Mouse (Mus musculus) liver, embryonic 12.5 days (tissue): ENCODE results near the gene Resp18. TPM values are rescaled to one million over a fixed set of nuclear protein-coding genes. Genes with fewer than 3 reads are reported as not detected.

Source experiments
- ATAC-seq: fragments of 200-750 bp; cut with Nextera tagmentation; 2 replicates; pipeline ENCODE4 v1.8.0; 2017; ENCODE audit warnings: moderate number of reproducible peaks, mild to moderate bottlenecking, moderate library complexity
- H3K27ac ChIP-seq: fragments of 300-500 bp; sonication (generic); 2 replicates; pipeline ENCODE4 v1.5.1; 2016; ENCODE audit warnings: mild to moderate bottlenecking
- H3K27me3 ChIP-seq: fragments of 300-500 bp; sonication (generic); replicated peaks from 2 replicates; pipeline ENCODE4 v1.6.1; 2016; ENCODE audit warnings: mild to moderate bottlenecking, moderate library complexity
- H3K36me3 ChIP-seq: fragments of 300-500 bp; sonication (generic); 2 replicates; pipeline ENCODE4 v1.6.1; 2016; ENCODE audit warnings: mild to moderate bottlenecking, moderate library complexity
- H3K4me1 ChIP-seq: fragments of 300-500 bp; sonication (generic); 2 replicates; pipeline ENCODE4 v1.6.1; 2016
- H3K4me2 ChIP-seq: fragments of 300-500 bp; sonication (generic); 2 replicates; pipeline ENCODE4 v1.6.1; 2016; ENCODE audit warnings: mild to moderate bottlenecking, moderate library complexity
- H3K4me3 ChIP-seq: fragments of 300-500 bp; sonication (generic); 2 replicates; pipeline ENCODE4 v1.5.1; 2016; ENCODE audit warnings: mild to moderate bottlenecking, moderate library complexity
- H3K9ac ChIP-seq: fragments of 300-500 bp; sonication (generic); 2 replicates; pipeline ENCODE4 v1.6.1; 2016; ENCODE audit warnings: mild to moderate bottlenecking, moderate library complexity
- H3K9me3 ChIP-seq: fragments of 300-500 bp; sonication (generic); replicated peaks from 2 replicates; pipeline ENCODE4 v1.6.1; 2016; ENCODE audit warnings: mild to moderate bottlenecking, moderate library complexity
- WGBS: fragments of 180-500 bp; shearing (Covaris S2); methylation state at CpG from one replicate; pipeline ENCODE4 v1.1.7; 2016; ENCODE audit not compliant: insufficient replicate concordance; 5-methylcytosine and 5-hydroxymethylcytosine counted together
- polyA plus RNA-seq: library from polyadenylated mRNA; unstranded; fragments of >200 nt; fragmentation: Nextera tagmentation; extraction: Ambion mirVana; gene quantifications from 2 replicates; pipeline ENCODE4 v1.2.1, GENCODE M21; 2016

Resp18 gene
- polyA plus RNA-seq, 1 experiment from 2014 or later, result 0.32 TPM

GRCm38 (mm10) chr1:75294294-75294693 is 16.1 kb upstream of the Resp18 start:
- 42% methylated on average over 5 of the region's 5 CpGs for WGBS

DNA sequence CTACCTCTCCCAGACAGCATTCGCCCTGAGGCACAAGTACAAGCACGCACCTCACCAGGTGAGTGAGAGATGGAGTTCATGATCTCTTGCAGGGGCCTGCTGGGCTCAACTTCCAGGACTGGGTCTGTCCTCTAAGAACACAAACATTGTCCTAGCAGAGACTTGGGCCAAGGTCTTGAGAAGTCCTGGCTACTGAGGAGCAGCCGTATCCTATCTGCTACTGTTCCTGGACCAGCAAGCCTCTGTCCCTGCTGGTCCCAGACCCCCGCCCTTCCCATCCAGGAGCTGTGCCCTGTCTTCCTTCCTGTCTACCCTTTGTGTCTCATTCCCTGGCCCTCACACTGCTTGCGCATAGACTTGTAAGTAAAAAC is 15.1 kb upstream of the Resp18 start:
- ATAC-seq, result no peak
- Histone ChIP-seq H3K27me3 (peaks cover 15% of the 10 kb centered on the region; the same call in 1 of the 2 replicates), H3K9me3 (no peaks in the 10 kb centered on the region), H3K4me2 (no peak overlapping the region), H3K27ac (no peak overlapping the region), H3K36me3 (no peaks in the 10 kb centered on the region), H3K4me1 (no peaks in the 10 kb centered on the region), H3K4me3 (no peak overlapping the region), H3K9ac (no peak overlapping the region)
- WGBS, result 66% methylated on average over 5 of the region's 5 CpGs

More at GRCm38 (mm10) chr1:75294294-75294693, 16.1 kb upstream of the Resp18 start:
- no peak overlapping the region for H3K9ac ChIP-seq
- no peaks in the 10 kb centered on the region for H3K9me3 ChIP-seq
- no peak overlapping the region for H3K27ac ChIP-seq
- H3K4me3 ChIP-seq, result no peak overlapping the region
- ATAC-seq, result no peak
- H3K27me3 ChIP-seq, result peaks cover 15% of the 10 kb centered on the region; the same call in 1 of the 2 replicates
- no peak overlapping the region for H3K4me2 ChIP-seq
- no peaks in the 10 kb centered on the region for H3K36me3 ChIP-seq
- H3K4me1 ChIP-seq, result no peaks in the 10 kb centered on the region

- H3K9ac ChIP-seq, result no peak overlapping the region
- no peak overlapping the region for H3K4me2 ChIP-seq
- 36% methylated on average over 12 of the region's 12 CpGs for WGBS
- ATAC-seq, result no peak
- no peaks in the 10 kb centered on the region for H3K36me3 ChIP-seq
- H3K9me3 ChIP-seq, result no peaks in the 10 kb centered on the region
- no peak overlapping the region for H3K4me3 ChIP-seq
- no peaks in the 10 kb centered on the region for H3K4me1 ChIP-seq
- peaks cover 15% of the 10 kb centered on the region; the same call in 1 of the 2 replicates for H3K27me3 ChIP-seq
- H3K27ac ChIP-seq, result 0 out of 2 replicates have a peak overlapping the region, but pooled peaks have one; percentile 17
Measured at GRCm38 (mm10) chr1:75292476-75293330, 14.5 kb upstream of the Resp18 start.

DNA sequence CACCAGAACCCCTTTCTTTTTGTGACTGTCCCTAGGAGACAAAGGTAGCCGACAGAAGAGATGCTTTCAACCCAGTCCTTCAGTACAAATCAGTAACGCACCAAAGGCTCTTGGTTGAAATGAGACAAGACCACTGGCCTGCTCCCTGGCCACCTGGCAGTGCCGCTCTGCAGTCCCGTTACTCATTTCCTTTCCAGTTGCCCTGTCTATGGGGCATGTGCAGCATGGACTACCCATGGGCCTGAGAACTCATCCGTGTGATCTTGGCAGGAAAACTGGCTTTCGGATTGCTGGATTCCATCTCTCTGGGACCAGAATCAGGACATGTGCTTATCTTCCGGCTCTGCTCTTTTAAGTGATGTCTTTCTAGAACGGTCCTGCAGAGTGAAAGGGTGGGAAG is 13.1 kb upstream of the Resp18 start:
- Histone ChIP-seq H3K4me1 (no peaks in the 10 kb centered on the region), H3K36me3 (no peaks in the 10 kb centered on the region), H3K9ac (no peak overlapping the region), H3K27me3 (peaks cover 19% of the 10 kb centered on the region; the same call in 1 of the 2 replicates), H3K27ac (no peak overlapping the region), H3K9me3 (no peaks in the 10 kb centered on the region), H3K4me3 (no peak overlapping the region), H3K4me2 (no peak overlapping the region)
- WGBS, result 69% methylated on average over 8 of the region's 8 CpGs
- ATAC-seq, result no peak

- Histone ChIP-seq H3K4me1 (no peaks in the 10 kb centered on the region), H3K4me3 (no peak overlapping the region), H3K4me2 (no peak overlapping the region), H3K9me3 (no peaks in the 10 kb centered on the region), H3K9ac (no peak overlapping the region), H3K27ac (no peak overlapping the region), H3K36me3 (no peaks in the 10 kb centered on the region), H3K27me3 (peaks cover 13% of the 10 kb centered on the region; the same call in 1 of the 2 replicates)
- ATAC-seq, result no peak
Measured at GRCm38 (mm10) chr1:75290582-75290981, 12.4 kb upstream of the Resp18 start.

GRCm38 (mm10) chr1:75289888-75290431 is 11.7 kb upstream of the Resp18 start:
- no peak overlapping the region for H3K4me2 ChIP-seq
- no peaks in the 10 kb centered on the region for H3K4me1 ChIP-seq
- H3K4me3 ChIP-seq, result no peak overlapping the region
- no peak overlapping the region for H3K9ac ChIP-seq
- H3K9me3 ChIP-seq, result no peaks in the 10 kb centered on the region
- no peaks in the 10 kb centered on the region for H3K36me3 ChIP-seq
- 53% methylated on average over 8 of the region's 8 CpGs for WGBS
- peaks cover 13% of the 10 kb centered on the region; the same call in 1 of the 2 replicates for H3K27me3 ChIP-seq
- no peak for ATAC-seq
- no peak overlapping the region for H3K27ac ChIP-seq

- no peak overlapping the region for H3K9ac ChIP-seq
- no peak for ATAC-seq
- no peaks in the 10 kb centered on the region for H3K36me3 ChIP-seq
- H3K27me3 ChIP-seq, result peaks cover 13% of the 10 kb centered on the region; the same call in 1 of the 2 replicates
- WGBS, result 30% methylated on average over 7 of the region's 7 CpGs
- no peak overlapping the region for H3K27ac ChIP-seq
- no peak overlapping the region for H3K4me2 ChIP-seq
- H3K9me3 ChIP-seq, result no peaks in the 10 kb centered on the region
- no peak overlapping the region for H3K4me3 ChIP-seq
- no peaks in the 10 kb centered on the region for H3K4me1 ChIP-seq
Measured at GRCm38 (mm10) chr1:75289376-75289775, 11.2 kb upstream of the Resp18 start.

- 68% methylated on average over 7 of the region's 7 CpGs for WGBS
- no peak for ATAC-seq
- no peak overlapping the region for H3K27ac ChIP-seq
Measured at GRCm38 (mm10) chr1:75284911-75285310, 6.7 kb upstream of the Resp18 start.

GRCm38 (mm10) chr1:75283017-75283416 is 4.8 kb upstream of the Resp18 start:
- no peak overlapping the region for H3K27ac ChIP-seq

More at GRCm38 (mm10) chr1:75284911-75285310, 6.7 kb upstream of the Resp18 start:
- Histone ChIP-seq H3K36me3 (no peaks in the 10 kb centered on the region), H3K4me3 (no peak overlapping the region), H3K4me2 (no peak overlapping the region), H3K27me3 (0 out of 2 replicates have a peak, but pooled peaks cover 4% of the 10 kb centered on the region), H3K9ac (no peak overlapping the region), H3K9me3 (0 out of 2 replicates have a peak, but pooled peaks cover 3% of the 10 kb centered on the region), H3K4me1 (no peaks in the 10 kb centered on the region)

DNA sequence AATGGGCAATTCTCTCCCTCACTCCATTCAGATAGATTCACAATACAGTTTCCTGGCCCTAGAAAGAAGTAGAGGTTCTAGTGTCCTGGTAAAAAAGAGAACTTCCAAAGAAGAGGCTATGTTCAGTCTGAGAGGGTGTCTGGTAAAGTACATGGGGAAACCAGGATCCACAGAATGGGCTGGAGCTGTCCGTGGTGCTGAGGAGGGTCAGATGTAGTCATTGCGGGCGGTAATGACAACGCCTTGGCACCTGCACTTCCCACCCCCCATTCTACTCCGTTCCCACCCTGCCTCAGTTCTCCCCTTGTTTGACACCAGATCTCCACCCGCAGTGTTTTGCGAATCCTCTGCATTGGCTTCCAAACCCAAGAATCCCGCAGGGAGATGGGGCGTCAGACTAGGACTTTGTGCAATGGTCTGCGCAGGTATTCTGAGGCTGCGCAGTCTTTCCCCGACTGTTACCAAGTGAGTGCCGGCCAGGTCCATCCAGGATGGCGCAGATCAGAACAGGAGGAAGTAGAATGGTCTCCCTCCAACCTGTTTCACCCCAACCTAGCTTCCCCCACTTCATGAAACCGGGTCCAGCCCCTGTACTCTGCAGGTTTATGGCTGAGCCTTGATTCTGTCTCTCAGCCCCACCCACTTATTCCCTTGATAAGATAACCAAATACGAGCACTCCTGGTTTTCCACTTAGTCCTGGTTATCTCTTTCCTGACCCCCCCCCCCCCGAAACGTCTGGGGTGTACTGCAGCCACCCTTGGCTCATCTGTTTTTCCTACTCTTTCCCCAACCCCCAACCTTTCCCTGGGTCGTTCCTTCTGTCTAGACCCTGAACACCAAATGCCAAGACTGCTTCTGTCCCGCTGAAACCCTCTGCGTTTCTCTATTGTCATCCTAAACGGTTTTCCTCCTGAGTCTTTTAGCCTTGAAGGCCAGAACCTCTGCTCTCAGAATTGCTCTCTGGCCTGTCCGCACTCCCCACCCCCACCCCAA is 723 bp downstream of the Resp18 start:
- no peak overlapping the region for H3K4me3 ChIP-seq
- H3K27ac ChIP-seq, result no peak overlapping the region
- ATAC-seq, result no peak
- H3K4me2 ChIP-seq, result no peak overlapping the region
- 11% methylated on average over 23 of the region's 23 CpGs for WGBS
- 0 out of 2 replicates have a peak, but pooled peaks cover 3% of the 10 kb centered on the region for H3K9me3 ChIP-seq
- peaks cover 20% of the 10 kb centered on the region for H3K27me3 ChIP-seq
- H3K36me3 ChIP-seq, result no peaks in the 10 kb centered on the region
- H3K4me1 ChIP-seq, result no peaks in the 10 kb centered on the region
- H3K9ac ChIP-seq, result no peak overlapping the region

More at GRCm38 (mm10) chr1:75283017-75283416, 4.8 kb upstream of the Resp18 start:
- H3K4me2 ChIP-seq, result no peak overlapping the region
- ATAC-seq, result no peak
- 0 out of 2 replicates have a peak, but pooled peaks cover 3% of the 10 kb centered on the region for H3K9me3 ChIP-seq
- no peaks in the 10 kb centered on the region for H3K36me3 ChIP-seq
- peaks cover 13% of the 10 kb centered on the region for H3K27me3 ChIP-seq
- no peak overlapping the region for H3K4me3 ChIP-seq
- WGBS, result 67% methylated on average over 5 of the region's 5 CpGs
- H3K9ac ChIP-seq, result no peak overlapping the region
- no peaks in the 10 kb centered on the region for H3K4me1 ChIP-seq

GRCm38 (mm10) chr1:75264091-75264880 is 13.9 kb downstream of the Resp18 start, which contains the start of gene Ptprn:
Gene Ptprn (minus strand): TSS chr1:75264502.
- H3K27me3 ChIP-seq, result peaks cover 76% of the 10 kb centered on the region
- H3K27ac ChIP-seq, result no peak within 1 kb of the TSS
- H3K4me1 ChIP-seq, result 0 out of 2 replicates have a peak, but pooled peaks cover 3% of the 10 kb centered on the region
- no peak for ATAC-seq
- no peaks in the 10 kb centered on the region for H3K9me3 ChIP-seq
- peak within 1 kb of the TSS; percentile 33 for H3K4me2 ChIP-seq
- no peaks in the 10 kb centered on the region for H3K36me3 ChIP-seq
- 11% methylated on average over 32 of the region's 32 CpGs for WGBS
- no peak within 1 kb of the TSS for H3K9ac ChIP-seq
- peak within 1 kb of the TSS; percentile 13; the same call in 1 of the 2 replicates for H3K4me3 ChIP-seq
